Mouse (Mus musculus): ENCODE results near the gene 1700010B08Rik. TPM values are rescaled to one million over a fixed set of nuclear protein-coding genes. Genes with fewer than 3 reads are reported as not detected.

1700010B08Rik gene
- polyA plus RNA-seq, 1 experiment from 2014 or later: not detected

DNA sequence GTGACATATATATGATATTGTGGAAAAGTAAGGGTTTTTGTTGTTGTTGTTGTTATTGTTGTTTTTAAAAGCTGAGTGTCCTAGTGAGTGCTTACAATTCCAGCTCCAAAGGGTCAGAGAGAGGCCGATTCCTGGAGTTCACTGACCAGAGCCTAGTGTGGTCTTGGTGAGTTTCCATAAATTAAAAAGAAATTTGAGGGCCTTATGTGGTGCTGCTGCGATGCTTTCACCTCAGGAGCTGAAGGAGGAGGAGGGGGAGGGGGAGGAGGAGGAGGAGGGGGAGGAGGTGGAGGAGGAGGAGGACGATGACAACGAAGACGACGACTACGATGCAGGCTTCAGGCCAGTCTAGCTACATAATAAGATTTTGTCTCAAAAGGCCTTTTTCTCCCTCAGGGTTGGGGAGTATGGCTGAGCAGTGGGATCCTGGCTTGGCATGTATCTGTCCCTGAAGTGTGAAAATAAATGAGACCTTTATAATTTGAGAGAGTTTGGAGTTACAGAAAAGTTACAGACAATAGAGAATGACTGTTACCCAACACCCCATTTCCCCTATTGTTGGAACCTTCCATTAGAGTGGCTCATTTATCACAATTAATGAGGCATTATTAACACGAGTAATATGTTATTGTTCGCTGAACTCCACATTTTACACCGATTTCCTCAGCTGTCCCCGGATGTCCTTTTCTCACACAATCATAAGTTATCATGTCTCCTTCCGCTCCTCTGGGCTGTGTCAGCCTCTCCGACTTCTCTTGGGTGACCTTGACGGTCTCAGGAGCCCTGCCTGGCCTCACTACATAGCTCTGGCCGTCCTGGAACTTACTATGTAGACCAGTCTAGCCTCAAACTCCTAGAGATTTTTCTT lies 6.0 kb downstream of the 1700010B08Rik start:
- Histone ChIP-seq H3K36me3 (replicated peaks; ENCODE audit: insufficient read depth, low read length) (no peaks in the 10 kb centered on the region), H3K9ac (replicated peaks) (no peak overlapping the region), H3K4me3 (ENCODE audit: low read depth, low read length) (no peak overlapping the region), H3K4me2 (ENCODE audit: low read depth, low read length) (no peak overlapping the region), H3K27me3 (ENCODE audit: insufficient read depth, low read length) (no peaks in the 10 kb centered on the region), H3K4me1 (ENCODE audit: insufficient read depth) (no peaks in the 10 kb centered on the region; the same call in 1 of the 2 replicates), H3K9me3 (ENCODE audit: low read length) (no peaks in the 10 kb centered on the region), H3K27ac (ENCODE audit: low read depth) (no peak overlapping the region)
- no peak for ATAC-seq
- DNase-seq: no peak
- WGBS (ENCODE audit: insufficient replicate concordance): 67% methylated on average over 15 of the region's 15 CpGs
- TF ChIP-seq CTCF (IDR thresholded peaks at IDR 0.05; ENCODE audit: low read depth) (no peak), EP300 (IDR thresholded peaks at IDR 0.05; ENCODE audit: low read depth) (no peak)

- no peak overlapping the region for H3K9ac ChIP-seq (replicated peaks)
- H3K4me2 ChIP-seq (ENCODE audit: low read depth, low read length): no peak overlapping the region
- H3K27ac ChIP-seq (ENCODE audit: low read depth): no peak overlapping the region
- no peak overlapping the region for H3K4me3 ChIP-seq (ENCODE audit: low read depth, low read length)
- H3K4me1 ChIP-seq (ENCODE audit: insufficient read depth): no peaks in the 10 kb centered on the region; the same call in 1 of the 2 replicates
- H3K27me3 ChIP-seq (ENCODE audit: insufficient read depth, low read length): no peaks in the 10 kb centered on the region
- H3K9me3 ChIP-seq (ENCODE audit: low read length): no peaks in the 10 kb centered on the region
- H3K36me3 ChIP-seq (replicated peaks; ENCODE audit: insufficient read depth, low read length): no peaks in the 10 kb centered on the region
- TF ChIP-seq EP300 (IDR thresholded peaks at IDR 0.05; ENCODE audit: low read depth): no peak
- no peak for TF ChIP-seq CTCF (IDR thresholded peaks at IDR 0.05; ENCODE audit: low read depth)
- 71% methylated on average over 4 of the region's 4 CpGs for WGBS (ENCODE audit: insufficient replicate concordance)
- no peak for ATAC-seq
- DNase-seq: no peak
Measured at GRCm38 (mm10) chr2:173725819-173726218, 6.6 kb downstream of the 1700010B08Rik start.

DNA sequence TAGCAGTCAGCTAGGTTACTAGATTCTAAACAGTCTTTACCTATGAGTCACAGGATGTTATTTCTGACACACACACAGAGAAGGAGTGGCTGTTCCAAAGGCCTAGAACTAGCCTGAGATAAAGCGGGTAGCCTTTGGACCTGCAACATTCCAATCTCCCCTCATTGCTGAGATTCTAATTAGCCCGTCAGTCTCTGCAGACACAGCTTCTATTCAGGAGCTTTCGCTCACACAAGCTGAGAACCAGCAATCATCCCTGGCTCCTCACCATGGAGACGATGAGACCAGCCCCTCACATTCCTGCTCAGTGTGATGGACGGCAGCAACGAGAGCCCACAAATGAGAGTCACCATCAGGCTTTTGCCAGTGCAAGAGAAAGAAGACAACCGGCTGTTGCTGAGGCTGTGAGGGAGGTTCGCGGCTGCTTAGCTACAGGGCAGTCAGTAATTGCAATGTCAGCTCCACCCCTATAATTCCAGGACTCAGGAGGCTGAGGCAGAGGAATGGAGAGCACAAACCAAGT lies 11.3 kb downstream of the 1700010B08Rik start:
- H3K4me1 ChIP-seq (ENCODE audit: insufficient read depth): no peaks in the 10 kb centered on the region
- H3K4me2 ChIP-seq (ENCODE audit: low read depth, low read length): no peak overlapping the region
- H3K9ac ChIP-seq (replicated peaks): no peak overlapping the region
- no peaks in the 10 kb centered on the region for H3K27me3 ChIP-seq (ENCODE audit: insufficient read depth, low read length)
- WGBS (ENCODE audit: insufficient replicate concordance): 44% methylated on average over 9 of the region's 9 CpGs
- no peak for ATAC-seq
- DNase-seq: no peak
- H3K27ac ChIP-seq (ENCODE audit: low read depth): no peak overlapping the region
- TF ChIP-seq EP300 (IDR thresholded peaks at IDR 0.05; ENCODE audit: low read depth) (no peak), CTCF (IDR thresholded peaks at IDR 0.05; ENCODE audit: low read depth) (no peak)
- H3K4me3 ChIP-seq (ENCODE audit: low read depth, low read length): no peak overlapping the region
- no peaks in the 10 kb centered on the region for H3K9me3 ChIP-seq (ENCODE audit: low read length)
- H3K36me3 ChIP-seq (replicated peaks; ENCODE audit: insufficient read depth, low read length): no peaks in the 10 kb centered on the region

DNA sequence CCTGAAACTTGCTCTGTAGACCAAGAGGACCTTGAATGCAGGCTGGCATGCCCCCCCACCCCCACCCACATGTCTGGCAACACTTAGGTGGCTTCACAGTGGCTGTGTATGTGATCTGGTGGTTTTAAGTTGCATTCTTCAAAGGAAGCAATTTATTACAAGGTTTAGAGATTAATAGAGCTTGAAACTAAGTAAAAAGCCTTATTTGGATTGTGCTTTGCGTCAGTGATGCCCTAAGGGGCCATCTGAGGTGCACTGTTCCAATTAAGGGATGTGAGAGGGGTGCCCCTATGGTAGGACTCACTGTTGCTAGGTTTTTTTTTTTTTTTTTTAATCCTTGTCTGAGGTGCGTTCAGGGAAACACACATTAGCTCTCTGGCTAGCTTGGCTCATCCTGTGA lies 15.2 kb downstream of the 1700010B08Rik start:
- TF ChIP-seq CTCF (IDR thresholded peaks at IDR 0.05; ENCODE audit: low read depth): no peak
- TF ChIP-seq EP300 (IDR thresholded peaks at IDR 0.05; ENCODE audit: low read depth): no peak
- WGBS (ENCODE audit: insufficient replicate concordance): 80% methylated on average over 2 of the region's 2 CpGs
- no peak overlapping the region for H3K4me3 ChIP-seq (ENCODE audit: low read depth, low read length)
- H3K27ac ChIP-seq (ENCODE audit: low read depth): no peak overlapping the region
- no peak overlapping the region for H3K9ac ChIP-seq (replicated peaks)
- H3K36me3 ChIP-seq (replicated peaks; ENCODE audit: insufficient read depth, low read length): no peaks in the 10 kb centered on the region
- DNase-seq (no peak), ATAC-seq (no peak)
- H3K4me2 ChIP-seq (ENCODE audit: low read depth, low read length): no peak overlapping the region
- H3K4me1 ChIP-seq (ENCODE audit: insufficient read depth): peaks cover 16% of the 10 kb centered on the region
- no peaks in the 10 kb centered on the region for H3K9me3 ChIP-seq (ENCODE audit: low read length)
- no peaks in the 10 kb centered on the region for H3K27me3 ChIP-seq (ENCODE audit: insufficient read depth, low read length)

DNA sequence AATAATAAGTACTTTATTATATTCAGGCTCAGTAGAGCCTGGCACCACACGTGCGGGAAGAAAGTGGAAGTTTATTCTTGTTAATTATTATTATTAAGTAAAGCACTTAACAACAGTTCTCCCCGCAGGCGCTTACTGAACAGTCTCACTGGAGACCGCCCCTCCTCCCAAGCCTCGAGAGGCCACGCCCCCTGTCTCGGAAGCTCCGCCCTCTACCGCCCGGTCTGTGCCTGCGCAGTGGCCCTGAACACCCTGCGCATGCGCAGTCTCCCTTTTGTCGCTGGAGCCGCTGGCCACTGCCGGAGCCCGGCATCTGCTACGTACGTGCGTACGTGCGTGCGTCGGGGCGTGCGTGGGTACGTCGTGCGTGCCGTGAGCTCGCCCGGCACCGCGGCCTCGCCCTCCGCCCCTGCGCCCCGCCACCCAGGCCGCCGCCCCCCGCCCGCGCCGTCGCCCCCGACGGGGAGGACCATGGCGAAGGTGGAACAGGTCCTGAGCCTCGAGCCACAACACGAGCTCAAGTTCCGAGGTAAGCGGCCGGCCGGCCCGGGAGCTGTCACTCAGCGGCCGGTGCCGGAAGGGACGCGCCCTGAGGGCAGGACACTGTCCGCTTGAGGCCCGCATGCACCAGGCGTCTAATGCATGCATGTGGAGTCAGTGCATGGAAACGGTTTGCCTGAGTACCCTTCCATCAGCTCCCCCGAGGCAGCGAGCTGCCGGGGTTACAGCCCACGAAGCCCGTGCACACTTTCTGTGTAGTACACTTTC lies 18.2 kb downstream of the 1700010B08Rik start, which contains the start of gene Vapb:
Vapb (plus strand) TSS at position 290 of the 768 bp plus-strand sequence.
- peak within 1 kb of the TSS; percentile 93 for H3K27ac ChIP-seq (ENCODE audit: low read depth)
- no peaks in the 10 kb centered on the region for H3K9me3 ChIP-seq (ENCODE audit: low read length)
- WGBS (ENCODE audit: insufficient replicate concordance): 2% methylated on average over 70 of the region's 70 CpGs

DNA sequence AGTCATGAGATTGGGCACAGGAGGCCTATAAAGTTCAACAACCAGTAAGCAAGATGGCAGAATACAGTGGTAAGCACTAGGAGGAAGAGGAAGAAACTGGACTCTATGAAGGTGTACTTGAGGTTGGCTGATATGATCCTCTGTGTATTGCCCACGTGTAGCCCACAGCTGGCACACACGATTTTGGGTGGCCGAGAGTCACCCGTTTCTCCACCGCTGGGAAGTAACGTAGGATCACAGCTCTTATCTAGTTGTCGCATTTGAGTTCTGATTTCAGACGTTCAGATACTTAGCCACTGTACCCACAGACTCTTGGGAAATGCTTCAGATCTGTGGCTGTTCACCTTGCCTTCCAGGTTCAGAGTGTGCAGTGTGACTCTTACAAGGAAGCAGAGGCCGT lies 19.0 kb downstream of the 1700010B08Rik start:
- no peak for TF ChIP-seq EP300 (IDR thresholded peaks at IDR 0.05; ENCODE audit: low read depth)
- TF ChIP-seq CTCF (IDR thresholded peaks at IDR 0.05; ENCODE audit: low read depth): no peak
- H3K4me3 ChIP-seq (ENCODE audit: low read depth, low read length): peak overlapping the region; percentile 93
- WGBS (ENCODE audit: insufficient replicate concordance): 40% methylated on average over 9 of the region's 9 CpGs
- no peaks in the 10 kb centered on the region for H3K9me3 ChIP-seq (ENCODE audit: low read length)
- H3K9ac ChIP-seq (replicated peaks): peak overlapping the region; percentile 82
- ATAC-seq (no peak), DNase-seq (no peak)
- H3K27me3 ChIP-seq (ENCODE audit: insufficient read depth, low read length): no peaks in the 10 kb centered on the region
- H3K36me3 ChIP-seq (replicated peaks; ENCODE audit: insufficient read depth, low read length): no peaks in the 10 kb centered on the region
- H3K4me2 ChIP-seq (ENCODE audit: low read depth, low read length): peak overlapping the region; percentile 78
- peaks cover 26% of the 10 kb centered on the region for H3K4me1 ChIP-seq (ENCODE audit: insufficient read depth)
- peak overlapping the region; percentile 93; the same call in 1 of the 2 replicates for H3K27ac ChIP-seq (ENCODE audit: low read depth)

More for the DNA sequence above, 18.2 kb downstream of the 1700010B08Rik start, which contains the start of gene Vapb:
- peak; percentile 98 for ATAC-seq
- Histone ChIP-seq H3K4me2 (ENCODE audit: low read depth, low read length) (peak within 1 kb of the TSS; percentile 78), H3K36me3 (replicated peaks; ENCODE audit: insufficient read depth, low read length) (no peaks in the 10 kb centered on the region), H3K4me1 (ENCODE audit: insufficient read depth) (peaks cover 26% of the 10 kb centered on the region), H3K9ac (replicated peaks) (peak within 1 kb of the TSS; percentile 82), H3K27me3 (ENCODE audit: insufficient read depth, low read length) (no peaks in the 10 kb centered on the region), H3K4me3 (ENCODE audit: low read depth, low read length) (peak within 1 kb of the TSS; percentile 93)
- no peak for TF ChIP-seq EP300 (IDR thresholded peaks at IDR 0.05; ENCODE audit: low read depth)
- peak; percentile 45 for TF ChIP-seq CTCF (IDR thresholded peaks at IDR 0.05; ENCODE audit: low read depth)
- DNase-seq: peak; percentile 99
